Mouse (Mus musculus): Measurements from ENCODE around the gene Vamp9.

GRCm38 (mm10) chr5:99868286-99868685 is 37.8 kb upstream of the Vamp9 start:
- TF ChIP-seq CTCF (conservative IDR thresholded peaks at IDR 0.05; ENCODE audit: low read length) (no peak), POU5F1 (IDR thresholded peaks at IDR 0.05; ENCODE audit: borderline replicate concordance, low read length) (no peak), NANOG (IDR thresholded peaks at IDR 0.05; ENCODE audit: borderline replicate concordance, low read length) (no peak)
